Mouse (Mus musculus): ENCODE data around the gene Deaf1.

GRCm38 (mm10) chr7:141299175-141299574 is 28.3 kb downstream of the Deaf1 start:
- TF ChIP-seq CTCF (IDR thresholded peaks at IDR 0.05) (no peak), POLR2A (IDR thresholded peaks at IDR 0.05; ENCODE audit: insufficient read depth, low read depth, low read length) (no peak)

Data from heart, adult 2 months (tissue).